Mouse (Mus musculus) E14TG2a.4 (cell line): ENCODE measurements around the gene Exoc1.

Experiments used
- CTCF ChIP-seq: conservative IDR thresholded peaks from 2 replicates; pipeline ENCODE4 v1.5.1; 2014; ENCODE audit warnings: low read length
- NANOG ChIP-seq: IDR thresholded peaks from 2 replicates; pipeline ENCODE4 v1.6.1; 2014; ENCODE audit warnings: borderline replicate concordance, low read length, mixed read lengths
- POU5F1 ChIP-seq: IDR thresholded peaks from 2 replicates; pipeline ENCODE4 v1.6.1; 2014; ENCODE audit warnings: low read length, borderline replicate concordance

DNA sequence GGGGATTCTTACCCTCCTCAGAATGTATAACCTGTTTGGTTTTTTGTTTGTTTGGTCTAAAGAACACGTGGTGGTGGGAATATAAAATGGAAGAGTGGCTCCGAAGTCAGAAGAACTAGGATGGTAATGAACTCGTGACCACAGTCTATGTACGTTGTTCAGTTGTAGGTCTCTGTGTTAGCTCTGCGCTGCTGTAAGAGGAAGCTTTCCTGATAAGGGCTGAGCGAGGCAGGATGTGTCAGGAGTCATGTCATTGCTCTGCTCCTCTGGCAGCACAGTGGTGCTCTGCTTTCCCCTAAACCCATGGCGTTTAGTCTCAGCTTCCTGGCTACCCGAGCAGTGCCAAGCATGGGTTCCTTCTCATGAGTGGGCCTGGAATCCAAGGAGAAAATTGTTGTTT is 21.3 kb downstream of the Exoc1 start:
- TF ChIP-seq CTCF (no peak), NANOG (no peak), POU5F1 (no peak)
